8 mouse cellular contexts compared by ENCODE assay signal in the genomic region with DNA sequence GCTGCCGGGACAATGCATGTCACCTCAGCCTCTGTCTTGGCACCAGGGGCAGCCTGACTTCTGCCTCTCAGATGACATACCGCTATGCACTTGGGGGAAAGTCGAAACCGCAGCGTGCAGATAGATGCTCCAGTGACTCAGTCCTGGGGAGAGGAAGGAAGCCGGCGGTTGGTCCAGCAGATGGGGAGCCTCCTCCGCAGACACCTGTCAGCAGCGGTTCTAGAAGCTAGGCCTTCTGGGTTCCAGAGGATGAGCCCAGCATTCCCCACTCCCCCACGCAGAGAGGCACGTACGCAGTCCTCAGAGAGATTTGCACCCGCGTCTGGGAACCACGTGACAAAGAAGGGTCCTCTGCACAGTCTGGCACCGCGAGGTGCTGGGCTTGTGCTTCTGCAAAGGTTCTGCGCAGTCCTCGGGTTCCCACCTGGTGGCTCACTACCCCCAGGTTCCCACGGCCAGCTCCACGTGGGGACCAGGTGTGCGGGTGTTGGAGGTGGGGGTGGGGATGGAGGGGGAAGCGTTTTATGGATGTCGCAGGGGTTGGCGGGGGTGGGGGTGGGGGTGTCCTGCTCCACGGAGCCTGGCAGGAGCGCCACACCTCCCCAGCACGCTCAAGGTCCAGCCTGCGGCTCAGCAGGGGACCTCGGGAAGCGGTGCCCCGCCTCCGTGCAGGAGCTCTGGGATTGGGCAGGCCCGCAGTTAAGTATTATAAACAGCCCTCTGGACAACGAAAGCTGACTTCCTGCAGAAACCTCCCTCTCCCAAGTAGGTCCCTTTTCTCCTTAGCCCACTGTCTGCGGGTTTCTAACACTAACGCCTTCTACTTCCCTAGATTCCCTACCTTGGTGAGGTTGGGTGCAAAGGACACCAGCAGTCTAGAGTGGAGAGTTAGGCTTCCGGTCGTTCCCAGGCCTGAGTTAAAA. TPM values are rescaled to one million over a fixed set of nuclear protein-coding genes. Genes with fewer than 3 reads are reported as not detected.
DNase-seq lines count a peak whose midpoint lies in the region; ATAC-seq and TF ChIP-seq lines count a peak whose summit lies in the region.

No protein-coding gene starts in this region.

- 0 out of 2 replicates have a peak, but pooled peaks cover 1% of the 10 kb centered on the region for H3K27me3 ChIP-seq in E14TG2a.4 (ENCODE audit: insufficient read depth, low read length)
- H3K27me3 ChIP-seq in forebrain, embryonic 11.5 days (ENCODE audit: control insufficient read depth, insufficient read depth, low read length): no peaks in the 10 kb centered on the region
- peaks cover 4% of the 10 kb centered on the region for H3K27me3 ChIP-seq in hindbrain, embryonic 10.5 days (ENCODE audit: insufficient read depth, poor library complexity, severe bottlenecking)
- no peaks in the 10 kb centered on the region for H3K27me3 ChIP-seq in neural tube, embryonic 14.5 days (ENCODE audit: control insufficient read depth, insufficient read depth, low read length)
- H3K27me3 ChIP-seq in thymus, adult 2 months (ENCODE audit: control insufficient read depth, insufficient read depth, low read length): no peaks in the 10 kb centered on the region

- peak; percentile 70 for ATAC-seq in forebrain, embryonic 11.5 days (replicated peaks; ENCODE audit: low FRiP score)
- peak; percentile 85; the same call in 1 of the 2 replicates for ATAC-seq in neural tube, embryonic 14.5 days (ENCODE audit: low read depth)

- no peak overlapping the region for H3K27ac ChIP-seq in forebrain, embryonic 11.5 days (ENCODE audit: low read depth, low read length)
- peak overlapping the region; percentile 81 for H3K27ac ChIP-seq in hindbrain, embryonic 10.5 days
- peak overlapping the region; percentile 85 for H3K27ac ChIP-seq in layer of hippocampus, adult 2 months
- H3K27ac ChIP-seq in neural tube, embryonic 14.5 days (ENCODE audit: low read depth, low read length): no peak overlapping the region
- H3K27ac ChIP-seq in thymus, adult 2 months (ENCODE audit: control insufficient read depth, insufficient read depth, low read length): peak overlapping the region; percentile 96

- peak; percentile 74 for TF ChIP-seq POLR2A in thymus, adult 2 months (IDR thresholded peaks at IDR 0.05; ENCODE audit: control insufficient read depth, extremely low read depth, insufficient read depth, low read length, poor library complexity)

- WGBS in forebrain, embryonic 11.5 days: 3% methylated on average over 39 of the region's 39 CpGs
- 2% methylated on average over 39 of the region's 39 CpGs for WGBS in hindbrain, embryonic 10.5 days
- WGBS in neural tube, embryonic 14.5 days: under 1% methylated on average over 39 of the region's 39 CpGs
- WGBS in thymus, adult 2 months: under 1% methylated on average over 35 of the region's 39 CpGs

- H3K4me3 ChIP-seq in E14TG2a.4 (replicated peaks; ENCODE audit: low read length): peak overlapping the region; percentile 74
- peak overlapping the region; percentile 38 for H3K4me3 ChIP-seq in forebrain, embryonic 11.5 days (ENCODE audit: low read depth, low read length)
- peak overlapping the region; percentile 61 for H3K4me3 ChIP-seq in hindbrain, embryonic 10.5 days
- H3K4me3 ChIP-seq in layer of hippocampus, adult 2 months: peak overlapping the region; percentile 58
- peak overlapping the region; percentile 32 for H3K4me3 ChIP-seq in neural tube, embryonic 14.5 days (ENCODE audit: low read depth, low read length)
- H3K4me3 ChIP-seq in thymus, adult 2 months (ENCODE audit: control insufficient read depth, insufficient read depth, low read length): peak overlapping the region; percentile 41

- H3K4me1 ChIP-seq in E14TG2a.4 (replicated peaks; ENCODE audit: low read depth, low read length): peaks cover 67% of the 10 kb centered on the region
- H3K4me1 ChIP-seq in forebrain, embryonic 11.5 days (replicated peaks; ENCODE audit: control insufficient read depth, insufficient read depth, low read length): 0 out of 2 replicates have a peak, but pooled peaks cover 5% of the 10 kb centered on the region
- H3K4me1 ChIP-seq in hindbrain, embryonic 10.5 days (replicated peaks): peaks cover 19% of the 10 kb centered on the region
- H3K4me1 ChIP-seq in neural tube, embryonic 14.5 days (ENCODE audit: control insufficient read depth, insufficient read depth, low read length): 0 out of 2 replicates have a peak, but pooled peaks cover 6% of the 10 kb centered on the region
- peaks cover 48% of the 10 kb centered on the region for H3K4me1 ChIP-seq in thymus, adult 2 months (replicated peaks; ENCODE audit: control insufficient read depth, insufficient read depth, low read length)

- H3K9me3 ChIP-seq in E14TG2a.4 (ENCODE audit: low read length): no peaks in the 10 kb centered on the region
- no peaks in the 10 kb centered on the region for H3K9me3 ChIP-seq in forebrain, embryonic 11.5 days (ENCODE audit: control insufficient read depth, low read length)
- no peaks in the 10 kb centered on the region for H3K9me3 ChIP-seq in hindbrain, embryonic 10.5 days
- H3K9me3 ChIP-seq in neural tube, embryonic 14.5 days (ENCODE audit: control insufficient read depth, low read length): no peaks in the 10 kb centered on the region

- DNase-seq in brain, adult 2 months (ENCODE audit: low read depth, low spot score): peak; percentile 94
- peak; percentile 65 for DNase-seq in forebrain, embryonic 11.5 days (ENCODE audit: low spot score)
- DNase-seq in hindbrain, embryonic 10.5 days (ENCODE audit: low spot score): peak; percentile 49
- peak; percentile 77 to 82 for DNase-seq in layer of hippocampus, adult 2 months (ENCODE audit: low spot score in 2 of 2)
- peak; percentile 67 to 72 for DNase-seq in lung, adult 18-20 months
- peak; percentile 88 for DNase-seq in thymus, adult 2 months

- peak overlapping the region; percentile 74 for H3K4me2 ChIP-seq in forebrain, embryonic 11.5 days (ENCODE audit: low read depth, low read length, severe bottlenecking)
- peak overlapping the region; percentile 86 for H3K4me2 ChIP-seq in neural tube, embryonic 14.5 days (ENCODE audit: low read depth, low read length)

- H3K9ac ChIP-seq in forebrain, embryonic 11.5 days (ENCODE audit: low read length): peak overlapping the region; percentile 42
- peak overlapping the region; percentile 41 for H3K9ac ChIP-seq in neural tube, embryonic 14.5 days (replicated peaks; ENCODE audit: low read depth, low read length)

- no peak for TF ChIP-seq CTCF in E14TG2a.4 (conservative IDR thresholded peaks at IDR 0.05; ENCODE audit: low read length)
- TF ChIP-seq CTCF in layer of hippocampus, adult 2 months (conservative IDR thresholded peaks at IDR 0.05): no peak
- TF ChIP-seq CTCF in thymus, adult 2 months (IDR thresholded peaks at IDR 0.05; ENCODE audit: borderline replicate concordance, control insufficient read depth, extremely low read depth, insufficient read depth, low read length, poor library complexity): 0 out of 2 replicates have a peak, but pooled peaks have one; percentile 37

- H3K36me3 ChIP-seq in E14TG2a.4 (ENCODE audit: insufficient read depth, low read length): no peaks in the 10 kb centered on the region
- H3K36me3 ChIP-seq in forebrain, embryonic 11.5 days (ENCODE audit: control insufficient read depth, insufficient read depth, low read length): no peaks in the 10 kb centered on the region
- no peaks in the 10 kb centered on the region for H3K36me3 ChIP-seq in hindbrain, embryonic 10.5 days
- H3K36me3 ChIP-seq in neural tube, embryonic 14.5 days (ENCODE audit: control insufficient read depth, insufficient read depth, low read length): no peaks in the 10 kb centered on the region
- no peaks in the 10 kb centered on the region; the same call in 1 of the 2 replicates for H3K36me3 ChIP-seq in thymus, adult 2 months (ENCODE audit: control insufficient read depth, insufficient read depth, low read length)

RNA-seq across cellular contexts. Expression of a gene that starts 30.2 kb away (rescaled TPM):
- 34.0 and 37.0 TPM in 2 replicates for polyA plus RNA-seq in forebrain, embryonic 11.5 days (2014; fragmentation: Nextera tagmentation; extraction: Ambion mirVana)
- 22.4 and 23.6 TPM in 2 replicates for polyA plus RNA-seq in hindbrain, embryonic 10.5 days (2016; fragmentation: Nextera tagmentation; extraction: Ambion mirVana)
- total RNA-seq in layer of hippocampus, adult 2 months (2021): 10 to 100 TPM; 62.3 to 66.3 TPM
- 42.3 and 44.5 TPM in 2 replicates for polyA plus RNA-seq in neural tube, embryonic 14.5 days (2014; fragmentation: Nextera tagmentation; extraction: Ambion mirVana)
- 5.6 and 6.3 TPM in 2 replicates for polyA plus RNA-seq in thymus, adult 2 months (2012; rRNA removed)

RNA-seq across cellular contexts. Expression of a gene that starts 35.6 kb away (rescaled TPM):
- polyA plus RNA-seq in forebrain, embryonic 11.5 days (2014; fragmentation: Nextera tagmentation; extraction: Ambion mirVana): 4.6 TPM in 1 of 2 replicates, not detected in the other
- polyA plus RNA-seq in hindbrain, embryonic 10.5 days (2016; fragmentation: Nextera tagmentation; extraction: Ambion mirVana): 1.6 and 3.8 TPM in 2 replicates
- total RNA-seq in layer of hippocampus, adult 2 months (2021): 10 to 100 TPM; 25.2 to 25.8 TPM
- not detected in 2 replicates for polyA plus RNA-seq in neural tube, embryonic 14.5 days (2014; fragmentation: Nextera tagmentation; extraction: Ambion mirVana)
- polyA plus RNA-seq in thymus, adult 2 months (2012; rRNA removed): not detected in 2 replicates

Comparison
In these comparisons a context has a peak if more than half of its experiments do, and no peak if none do; other contexts are left out.
1. H3K27ac ChIP-seq: peak in hindbrain, embryonic 10.5 days (single experiment), layer of hippocampus, adult 2 months (single experiment) and thymus, adult 2 months (single experiment); none in forebrain, embryonic 11.5 days (single experiment) and neural tube, embryonic 14.5 days (single experiment).
2. Peak in every context shown above with its lines, with median percentiles within 50 percentile points of each other: H3K4me3 ChIP-seq and DNase-seq.